13 mouse cellular contexts compared by ENCODE assay signal in the genomic region with DNA sequence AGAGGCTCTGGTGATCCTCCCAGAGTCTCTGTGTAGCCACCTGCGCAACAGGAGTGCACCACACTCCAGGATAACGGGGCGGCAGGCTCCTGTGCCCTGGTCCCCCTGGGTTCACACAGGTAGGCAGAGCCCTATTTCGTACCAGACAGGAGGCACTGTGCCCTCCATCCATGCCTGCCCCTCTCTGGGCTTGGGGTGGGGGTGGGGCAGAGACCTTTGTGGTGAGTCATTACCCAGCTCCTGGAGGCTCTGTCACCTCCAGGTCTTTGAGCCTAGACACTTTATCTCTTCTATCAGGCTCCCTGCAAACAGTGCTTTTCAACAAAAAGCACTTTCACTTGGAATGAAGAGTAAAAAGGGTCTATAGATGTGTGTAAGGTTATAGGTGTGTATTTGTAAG. TPM values are rescaled to one million over a fixed set of nuclear protein-coding genes. Genes with fewer than 3 reads are reported as not detected.
A peak's percentile ranks its signal among the peaks of the same experiment; 100 is the strongest.
DNase-seq lines count a peak whose midpoint lies in the region; ATAC-seq and TF ChIP-seq lines count a peak whose summit lies in the region.
"Had no signal": no experiment of that assay in that cellular context is flagged by ENCODE, and none has a peak within 500 bp of the region (broad histone marks: within the 10 kb centered on the region; RNA-seq: fewer than 3 reads in every experiment).

No protein-coding gene starts in this region.

- TF ChIP-seq POLR2A in MEL (IDR thresholded peaks at IDR 0.05; ENCODE audit: control insufficient read depth in 1 of 2, insufficient read depth in 1 of 2, low read depth in 1 of 2, low read length in 2 of 2, poor library complexity in 1 of 2), result no peak

- H3K4me3 ChIP-seq in kidney, embryonic 14.5 days (ENCODE audit: low read length), result peak overlapping the region; percentile 26
- no peak overlapping the region; a peak in 1 of 4 replicates for H3K4me3 ChIP-seq in MEL (ENCODE audit: control insufficient read depth in 1 of 2, insufficient read depth in 1 of 2, low read depth in 2 of 2, low read length in 2 of 2)
- H3K4me3 ChIP-seq in intestine, embryonic 14.5 days (ENCODE audit: low read depth, low read length), result no peak overlapping the region
- H3K4me3 ChIP-seq in liver, embryonic 15.5 days (replicated peaks), result peak overlapping the region; percentile 10; the same call in 1 of the 2 replicates
- H3K4me3 ChIP-seq: midbrain, embryonic 10.5 days had no signal

- peak overlapping the region; percentile 29 for H3K4me2 ChIP-seq in kidney, embryonic 14.5 days (replicated peaks; ENCODE audit: low read depth, low read length)
- H3K4me2 ChIP-seq in intestine, embryonic 14.5 days (ENCODE audit: low read length), result no peak overlapping the region; the same call in 1 of the 2 replicates
- peak overlapping the region; percentile 21; the same call in 1 of the 2 replicates for H3K4me2 ChIP-seq in liver, embryonic 15.5 days

- no peak for TF ChIP-seq CTCF in MEL (IDR thresholded peaks at IDR 0.05 in 2 of 3, conservative IDR thresholded peaks at IDR 0.05 in 1 of 3; ENCODE audit: control insufficient read depth in 1 of 3, insufficient read depth in 1 of 3, low read depth in 2 of 3, low read length in 3 of 3, poor library complexity in 1 of 3, severe bottlenecking in 1 of 3)

- no peak; a peak in 1 of 4 replicates for TF ChIP-seq EP300 in MEL (IDR thresholded peaks at IDR 0.05; ENCODE audit: low read depth in 1 of 2, low read length in 2 of 2)

- 0 out of 2 replicates have a peak overlapping the region, but pooled peaks have one; percentile 8 for H3K27ac ChIP-seq in kidney, embryonic 14.5 days (ENCODE audit: low read depth, low read length)
- H3K27ac ChIP-seq in MEL (ENCODE audit: control insufficient read depth, low read depth, low read length), result no peak overlapping the region; the same call in 1 of the 2 replicates
- H3K27ac ChIP-seq in intestine, embryonic 14.5 days (ENCODE audit: low read depth), result no peak overlapping the region
- no peak overlapping the region for H3K27ac ChIP-seq in liver, embryonic 15.5 days (replicated peaks)
- H3K27ac ChIP-seq: midbrain, embryonic 10.5 days had no signal

- H3K36me3 ChIP-seq in kidney, embryonic 14.5 days (ENCODE audit: control insufficient read depth, insufficient read depth, low read length), result no peaks in the 10 kb centered on the region
- peaks cover 0 to 31% of the 10 kb centered on the region in 2 experiments; a peak in 2 of 4 replicates for H3K36me3 ChIP-seq in MEL (ENCODE audit: control insufficient read depth in 1 of 2, insufficient read depth in 2 of 2, low read length in 2 of 2)
- no peaks in the 10 kb centered on the region for H3K36me3 ChIP-seq in intestine, embryonic 14.5 days (ENCODE audit: control insufficient read depth, insufficient read depth, low read length)
- no peaks in the 10 kb centered on the region for H3K36me3 ChIP-seq in liver, embryonic 15.5 days (replicated peaks)
- H3K36me3 ChIP-seq: midbrain, embryonic 10.5 days had no signal

- H3K27me3 ChIP-seq in kidney, embryonic 14.5 days (ENCODE audit: control insufficient read depth, insufficient read depth, low read length), result no peaks in the 10 kb centered on the region
- H3K27me3 ChIP-seq in MEL (ENCODE audit: control insufficient read depth in 1 of 2, insufficient read depth in 2 of 2, low read length in 2 of 2), result peaks cover 0 to 2% of the 10 kb centered on the region in 2 experiments; a peak in 1 of 4 replicates
- H3K27me3 ChIP-seq in intestine, embryonic 14.5 days (replicated peaks; ENCODE audit: control insufficient read depth, insufficient read depth, low read length), result no peaks in the 10 kb centered on the region
- 0 out of 2 replicates have a peak, but pooled peaks cover 4% of the 10 kb centered on the region for H3K27me3 ChIP-seq in liver, embryonic 15.5 days
- H3K27me3 ChIP-seq: Patski had no signal

- no peak for ATAC-seq in kidney, embryonic 14.5 days (ENCODE audit: low FRiP score, low TSS enrichment)
- peak; percentile 36; the same call in 1 of the 2 replicates for ATAC-seq in intestine, embryonic 14.5 days (replicated peaks; ENCODE audit: low FRiP score, low TSS enrichment, low read depth)
- peak; percentile 7; the same call in 1 of the 2 replicates for ATAC-seq in liver, embryonic 15.5 days (ENCODE audit: insufficient read depth)
- no peak for ATAC-seq in frontal cortex, adult (ENCODE audit: low TSS enrichment)
- ATAC-seq: lung, postnatal 0 days; Patski had no signal

- no peak for DNase-seq in kidney, adult 18-20 months
- peak; percentile 45 for DNase-seq in MEL (ENCODE audit: low read depth, low spot score)
- DNase-seq in intestine, embryonic 14.5 days (ENCODE audit: low spot score), result no peak
- no peak for DNase-seq in adrenal gland, postnatal 4 days (ENCODE audit: low spot score in 2 of 2)
- DNase-seq: cerebellum, adult 2 months; gastrocnemius, postnatal 25 days had no signal

- no peaks in the 10 kb centered on the region for H3K79me2 ChIP-seq in MEL (ENCODE audit: control insufficient read depth, insufficient read depth, low read length, poor library complexity)

- WGBS in kidney, embryonic 14.5 days, result 19% methylated on average over 4 of the region's 4 CpGs
- WGBS in intestine, embryonic 14.5 days, result 13% methylated on average over 4 of the region's 4 CpGs
- WGBS in liver, embryonic 15.5 days (ENCODE audit: insufficient replicate concordance), result 50% methylated on average over 4 of the region's 4 CpGs

- H3K9me3 ChIP-seq in kidney, embryonic 14.5 days (ENCODE audit: control insufficient read depth, low read length), result no peaks in the 10 kb centered on the region
- no peaks in the 10 kb centered on the region for H3K9me3 ChIP-seq in MEL (replicated peaks; ENCODE audit: insufficient read depth, low read length)
- H3K9me3 ChIP-seq in intestine, embryonic 14.5 days (ENCODE audit: control insufficient read depth, low read length), result no peaks in the 10 kb centered on the region
- H3K9me3 ChIP-seq in liver, embryonic 15.5 days (replicated peaks), result no peaks in the 10 kb centered on the region
- H3K9me3 ChIP-seq: midbrain, embryonic 10.5 days had no signal

- TF ChIP-seq RAD21 in MEL (IDR thresholded peaks at IDR 0.05; ENCODE audit: low read depth, low read length), result no peak

- H3K9ac ChIP-seq in kidney, embryonic 14.5 days (ENCODE audit: low read depth, low read length), result peak overlapping the region; percentile 35; the same call in 1 of the 2 replicates
- H3K9ac ChIP-seq in MEL (ENCODE audit: control insufficient read depth, low read depth, low read length, poor library complexity, severe bottlenecking), result peak overlapping the region; percentile 16; the same call in 1 of the 2 replicates
- no peak overlapping the region for H3K9ac ChIP-seq in intestine, embryonic 14.5 days (ENCODE audit: low read length)
- H3K9ac ChIP-seq in liver, embryonic 15.5 days, result no peak overlapping the region

- peaks cover 16% of the 10 kb centered on the region for H3K4me1 ChIP-seq in kidney, embryonic 14.5 days (ENCODE audit: control insufficient read depth, insufficient read depth, low read length)
- H3K4me1 ChIP-seq in MEL (ENCODE audit: control insufficient read depth in 1 of 2, insufficient read depth in 2 of 2, low read length in 2 of 2), result peaks cover 7 to 41% of the 10 kb centered on the region in 2 experiments
- no peaks in the 10 kb centered on the region; the same call in 1 of the 2 replicates for H3K4me1 ChIP-seq in intestine, embryonic 14.5 days (replicated peaks; ENCODE audit: control insufficient read depth, insufficient read depth, low read length)
- peaks cover 28% of the 10 kb centered on the region for H3K4me1 ChIP-seq in liver, embryonic 15.5 days (replicated peaks)

RNA-seq across cellular contexts. Expression of a gene that starts 7.4 kb away (rescaled TPM):
- polyA plus RNA-seq in kidney, embryonic 14.5 days (2014; fragmentation: Nextera tagmentation; extraction: Ambion mirVana), result 29.1 and 57.6 TPM in 2 replicates
- total RNA-seq in MEL (2012; rRNA removed), result 0.46 and 1.4 TPM in 2 replicates
- polyA plus RNA-seq in MEL (2012; ENCODE audit: insufficient read depth in 1 of 2, insufficient read length in 2 of 2, low read depth in 1 of 2, low replicate concordance in 2 of 2, missing spikeins in 1 of 2), result 1 to 10 TPM in 1 of 2 experiments, not detected in 1; 3.2 TPM
- polyA plus RNA-seq in intestine, embryonic 14.5 days (2014; fragmentation: Nextera tagmentation; extraction: Ambion mirVana), result 6.7 and 12.4 TPM in 2 replicates
- polyA plus RNA-seq in liver, embryonic 15.5 days (2015; fragmentation: Nextera tagmentation; extraction: Ambion mirVana), result 13.8 and 22.1 TPM in 2 replicates
- 10 to 100 TPM in 1 of 2 experiments, 1 to 10 TPM in 1; 1.2 to 39.0 TPM for total RNA-seq in adrenal gland, postnatal 4 days (2021)
- total RNA-seq: heart, postnatal 25 days had no signal

RNA-seq across cellular contexts. Expression of a gene that starts 8.7 kb away (rescaled TPM):
- polyA plus RNA-seq in kidney, embryonic 14.5 days (2014; fragmentation: Nextera tagmentation; extraction: Ambion mirVana), result 2.1 and 2.9 TPM in 2 replicates
- not detected in 2 replicates for total RNA-seq in MEL (2012; rRNA removed)
- polyA plus RNA-seq in MEL (2012; ENCODE audit: insufficient read depth in 1 of 2, insufficient read length in 2 of 2, low read depth in 1 of 2, low replicate concordance in 2 of 2, missing spikeins in 1 of 2), result not detected
- 2.3 and 3.0 TPM in 2 replicates for polyA plus RNA-seq in intestine, embryonic 14.5 days (2014; fragmentation: Nextera tagmentation; extraction: Ambion mirVana)
- polyA plus RNA-seq in liver, embryonic 15.5 days (2015; fragmentation: Nextera tagmentation; extraction: Ambion mirVana), result 0.06 and 0.15 TPM in 2 replicates
- total RNA-seq in adrenal gland, postnatal 4 days (2021), result 1 to 10 TPM; 1.8 to 4.0 TPM

RNA-seq across cellular contexts. Expression of a gene that starts 20.3 kb away (rescaled TPM):
- 3.9 and 4.7 TPM in 2 replicates for polyA plus RNA-seq in kidney, embryonic 14.5 days (2014; fragmentation: Nextera tagmentation; extraction: Ambion mirVana)
- 0.03 TPM in 1 of 2 replicates, not detected in the other for total RNA-seq in MEL (2012; rRNA removed)
- under 1 TPM in 1 of 2 experiments, not detected in 1; 0.11 TPM for polyA plus RNA-seq in MEL (2012; ENCODE audit: insufficient read depth in 1 of 2, insufficient read length in 2 of 2, low read depth in 1 of 2, low replicate concordance in 2 of 2, missing spikeins in 1 of 2)
- 7.8 and 8.4 TPM in 2 replicates for polyA plus RNA-seq in intestine, embryonic 14.5 days (2014; fragmentation: Nextera tagmentation; extraction: Ambion mirVana)
- 0.75 and 1.3 TPM in 2 replicates for polyA plus RNA-seq in liver, embryonic 15.5 days (2015; fragmentation: Nextera tagmentation; extraction: Ambion mirVana)
- 10 to 100 TPM; 11.2 to 14.0 TPM for total RNA-seq in adrenal gland, postnatal 4 days (2021)
- polyA plus RNA-seq: Patski had no signal

RNA-seq across cellular contexts. Expression of a gene that starts 51.1 kb away (rescaled TPM):
- 31.7 and 46.9 TPM in 2 replicates for polyA plus RNA-seq in kidney, embryonic 14.5 days (2014; fragmentation: Nextera tagmentation; extraction: Ambion mirVana)
- total RNA-seq in MEL (2012; rRNA removed), result 17.7 and 18.7 TPM in 2 replicates
- 10 to 100 TPM in 1 of 2 experiments, not detected in 1; 30.7 TPM for polyA plus RNA-seq in MEL (2012; ENCODE audit: insufficient read depth in 1 of 2, insufficient read length in 2 of 2, low read depth in 1 of 2, low replicate concordance in 2 of 2, missing spikeins in 1 of 2)
- 39.9 and 40.4 TPM in 2 replicates for polyA plus RNA-seq in intestine, embryonic 14.5 days (2014; fragmentation: Nextera tagmentation; extraction: Ambion mirVana)
- 62.1 and 74.6 TPM in 2 replicates for polyA plus RNA-seq in liver, embryonic 15.5 days (2015; fragmentation: Nextera tagmentation; extraction: Ambion mirVana)
- 10 to 100 TPM; 42.4 to 44.6 TPM for total RNA-seq in adrenal gland, postnatal 4 days (2021)

RNA-seq across cellular contexts. Expression of a gene that starts 51.5 kb away (rescaled TPM):
- 178 and 249 TPM in 2 replicates for polyA plus RNA-seq in kidney, embryonic 14.5 days (2014; fragmentation: Nextera tagmentation; extraction: Ambion mirVana)
- 155 TPM in 2 replicates for total RNA-seq in MEL (2012; rRNA removed)
- polyA plus RNA-seq in MEL (2012; ENCODE audit: insufficient read depth in 1 of 2, insufficient read length in 2 of 2, low read depth in 1 of 2, low replicate concordance in 2 of 2, missing spikeins in 1 of 2), result 100 to 1,000 TPM in 1 of 2 experiments, not detected in 1; 643 TPM
- polyA plus RNA-seq in intestine, embryonic 14.5 days (2014; fragmentation: Nextera tagmentation; extraction: Ambion mirVana), result 167 and 168 TPM in 2 replicates
- polyA plus RNA-seq in liver, embryonic 15.5 days (2015; fragmentation: Nextera tagmentation; extraction: Ambion mirVana), result 65.7 and 68.7 TPM in 2 replicates
- 100 to 1,000 TPM; 114 to 124 TPM for total RNA-seq in adrenal gland, postnatal 4 days (2021)

Comparison
In these comparisons a context has a peak if more than half of its experiments do, and no peak if none do; other contexts are left out.
1. ATAC-seq: peak in intestine, embryonic 14.5 days (single experiment) and liver, embryonic 15.5 days (single experiment); none in kidney, embryonic 14.5 days (single experiment) and frontal cortex, adult (single experiment).
2. H3K4me3 ChIP-seq: peak in kidney, embryonic 14.5 days (single experiment) and liver, embryonic 15.5 days (single experiment); none in MEL (0 of 2) and intestine, embryonic 14.5 days (single experiment).
3. H3K9ac ChIP-seq: peak in kidney, embryonic 14.5 days (single experiment) and MEL (single experiment); none in intestine, embryonic 14.5 days (single experiment) and liver, embryonic 15.5 days (single experiment).